Mouse (Mus musculus) midbrain, embryonic 10.5 days (tissue): ENCODE measurements around the gene Rph3al. TPM values are rescaled to one million over a fixed set of nuclear protein-coding genes. Genes with fewer than 3 reads are reported as not detected.

Source experiments
- DNase-seq: peaks from one replicate; pipeline ENCODE4 v3.0.0-alpha.2; 2017; ENCODE audit warnings: low spot score
- H3K27ac ChIP-seq: fragments of 300-500 bp; sonication (generic); replicated peaks from 2 replicates; pipeline ENCODE4 v1.5.1; 2016; ENCODE audit warnings: mild to moderate bottlenecking
- H3K27me3 ChIP-seq: fragments of 300-500 bp; sonication (generic); 2 replicates; pipeline ENCODE4 v1.6.1; 2016; ENCODE audit warnings: low read depth, mild to moderate bottlenecking; ENCODE audit not compliant: poor library complexity, severe bottlenecking
- H3K36me3 ChIP-seq: fragments of 300-500 bp; sonication (generic); 2 replicates; pipeline ENCODE4 v1.6.1; 2016; ENCODE audit warnings: mild to moderate bottlenecking, moderate library complexity
- H3K4me1 ChIP-seq: fragments of 300-500 bp; sonication (generic); 2 replicates; pipeline ENCODE4 v1.6.1; 2016
- H3K4me3 ChIP-seq: fragments of 300-500 bp; sonication (generic); 2 replicates; pipeline ENCODE4 v1.5.1; 2016; ENCODE audit warnings: mild to moderate bottlenecking, moderate library complexity
- H3K9me3 ChIP-seq: fragments of 300-500 bp; sonication (generic); replicated peaks from 2 replicates; pipeline ENCODE4 v1.6.1; 2016; ENCODE audit warnings: mild to moderate bottlenecking
- WGBS: fragments of 180-500 bp; shearing (Covaris S2); methylation state at CpG from one replicate; pipeline ENCODE4 v1.1.7; 2016; 5-methylcytosine and 5-hydroxymethylcytosine counted together
- polyA plus RNA-seq: library from polyadenylated mRNA; unstranded; fragments of >200 nt; fragmentation: Nextera tagmentation; extraction: Ambion mirVana; gene quantifications from 2 replicates; pipeline ENCODE4 v1.2.1, GENCODE M21; 2016

Gene Rph3al
- polyA plus RNA-seq, 1 experiment from 2014 or later = 1.1 TPM

DNA sequence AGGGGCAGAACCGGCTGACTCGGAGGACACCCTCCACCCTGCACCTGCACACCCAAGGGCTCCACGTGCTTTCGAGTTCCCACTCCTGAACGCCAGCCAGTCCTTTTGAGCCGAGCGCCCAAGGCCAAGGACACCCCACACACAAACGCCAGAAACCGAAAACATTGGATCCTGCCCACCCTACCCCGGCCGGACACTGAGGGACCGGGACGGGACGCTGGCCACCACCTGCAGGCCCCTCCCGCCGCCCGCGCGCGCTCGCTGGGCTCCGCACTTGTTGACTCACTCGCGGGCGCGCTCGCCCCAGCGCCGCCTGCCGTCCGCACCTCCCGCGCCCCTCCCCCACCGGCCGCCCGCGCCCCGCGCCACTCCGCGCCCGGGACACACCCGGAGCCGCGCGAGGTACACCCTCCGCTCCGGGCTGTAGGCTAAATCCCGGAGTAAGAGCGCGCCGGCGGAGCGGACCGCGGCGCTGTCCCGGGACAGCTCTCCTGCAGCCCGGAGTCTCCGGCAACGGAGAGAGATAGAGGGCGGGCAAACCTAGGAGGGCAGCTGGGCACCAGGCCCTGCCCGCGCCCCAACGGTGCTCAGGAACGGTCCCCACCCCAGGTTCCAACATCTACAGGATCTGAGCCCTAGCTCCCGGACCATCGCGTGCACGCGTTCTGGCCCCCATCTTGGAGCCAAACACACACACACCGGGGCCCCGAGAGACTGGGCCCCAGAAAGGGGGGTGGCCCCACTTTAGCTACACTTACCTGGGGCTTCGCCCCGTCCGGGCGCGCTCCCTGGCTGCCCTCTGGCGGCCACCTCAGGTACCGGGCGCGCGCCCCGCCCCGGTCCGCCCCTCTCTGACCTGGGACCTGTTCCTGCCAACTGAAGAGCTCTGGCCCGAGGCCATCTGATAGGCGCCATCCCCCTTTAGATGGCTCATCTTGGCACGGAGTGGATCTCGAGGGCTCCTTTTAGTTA lies 28.5 kb upstream of the Rph3al start:
- peak overlapping the region; percentile 84 for H3K27ac ChIP-seq
- peak; percentile 70 for DNase-seq
- H3K4me1 ChIP-seq = peaks cover 67% of the 10 kb centered on the region
- peak overlapping the region; percentile 76 for H3K4me3 ChIP-seq
- H3K36me3 ChIP-seq = no peaks in the 10 kb centered on the region
- peaks cover 77% of the 10 kb centered on the region for H3K27me3 ChIP-seq
- WGBS = under 1% methylated on average over 85 of the region's 90 CpGs
- H3K9me3 ChIP-seq = no peaks in the 10 kb centered on the region

DNA sequence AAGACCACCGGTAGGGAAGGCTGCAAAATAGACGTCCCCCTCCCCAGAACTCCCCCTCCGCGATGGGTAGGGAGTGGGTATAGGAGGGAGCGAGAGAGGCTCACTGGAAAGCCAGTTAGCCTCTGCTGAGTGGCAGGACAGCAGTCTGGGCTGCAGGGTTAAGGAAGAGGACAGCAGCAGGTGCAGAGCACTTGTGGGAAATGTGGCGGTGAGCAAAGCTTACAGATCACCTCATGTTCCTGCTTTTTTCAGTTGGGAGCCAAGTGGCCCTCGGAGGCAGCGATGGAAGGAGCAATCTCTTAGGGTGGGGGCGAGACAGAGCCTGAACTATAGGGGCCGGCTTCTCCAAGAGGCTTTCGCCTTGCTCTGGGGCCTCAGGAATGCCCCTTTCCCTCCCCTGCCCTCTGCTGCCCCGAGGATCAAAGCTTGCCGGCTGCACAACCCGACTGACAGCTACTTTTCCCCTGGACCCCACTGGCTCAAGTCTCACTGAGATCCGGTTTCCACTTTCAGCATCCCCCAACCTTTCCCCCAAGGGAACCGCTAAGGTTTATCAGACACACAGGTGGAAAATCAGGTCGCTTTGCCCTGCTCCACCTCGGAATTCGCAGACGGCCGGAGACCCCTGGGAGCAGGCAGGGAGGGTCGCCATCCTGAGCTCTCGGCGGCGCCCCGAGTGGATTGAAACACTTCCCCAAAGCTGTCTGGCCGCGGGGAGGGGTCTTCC lies 27.6 kb upstream of the Rph3al start:
- Histone ChIP-seq H3K27me3 (peaks cover 75% of the 10 kb centered on the region), H3K9me3 (no peaks in the 10 kb centered on the region), H3K4me3 (peak overlapping the region; percentile 76), H3K4me1 (peaks cover 68% of the 10 kb centered on the region), H3K36me3 (no peaks in the 10 kb centered on the region), H3K27ac (peak overlapping the region; percentile 84)
- 3% methylated on average over 28 of the region's 28 CpGs for WGBS
- DNase-seq = peak; percentile 63

DNA sequence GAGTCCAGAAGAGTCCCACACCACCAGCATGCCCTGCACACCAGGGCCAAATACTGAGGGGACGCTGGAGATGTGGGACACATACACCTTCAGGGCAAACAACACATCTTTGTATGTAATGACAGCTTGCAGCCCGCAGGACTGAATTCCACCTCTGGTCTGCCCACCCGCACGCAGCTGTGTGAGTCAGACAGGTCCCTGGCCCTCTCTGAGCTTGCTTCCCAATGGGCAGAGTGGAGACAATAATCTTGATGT lies 26.2 kb upstream of the Rph3al start:
- peaks cover 65% of the 10 kb centered on the region for H3K27me3 ChIP-seq
- DNase-seq = no peak
- 26% methylated on average over 4 of the region's 4 CpGs for WGBS

DNA sequence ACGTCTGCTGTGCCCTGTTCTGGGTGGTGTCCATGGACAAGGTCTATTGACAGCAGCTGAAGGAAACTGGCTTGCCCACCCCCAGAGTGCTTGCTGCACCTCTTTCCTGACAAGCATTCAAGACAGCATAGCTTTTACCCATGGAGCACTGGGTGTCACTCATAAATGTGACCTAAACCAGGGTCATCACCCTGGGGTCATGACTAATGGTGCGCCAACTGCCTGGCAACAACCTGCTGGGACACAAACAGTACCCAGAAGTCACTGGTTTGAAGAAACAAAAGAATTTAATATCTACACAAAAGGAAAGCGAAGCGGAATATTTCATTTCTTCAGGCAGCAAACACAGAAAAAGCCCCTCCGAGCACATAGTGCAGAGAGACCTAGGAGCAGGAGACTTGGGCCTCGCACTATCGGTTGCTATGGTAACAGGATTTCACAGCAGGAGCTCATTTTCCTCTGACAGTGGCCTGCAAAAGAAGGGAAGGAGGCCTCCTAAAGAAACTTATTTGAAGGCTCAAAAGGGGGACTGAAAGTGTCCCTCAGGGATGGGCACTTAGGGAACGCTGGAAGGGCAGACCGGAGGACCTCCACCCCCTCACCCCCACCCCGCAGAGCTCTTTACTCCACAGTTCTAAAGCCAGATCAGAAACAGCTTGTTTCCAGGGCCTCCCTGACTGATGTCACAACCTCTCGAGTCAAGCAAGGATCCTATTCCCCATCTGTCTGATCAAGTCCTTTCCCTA lies 25.7 kb upstream of the Rph3al start:
- Histone ChIP-seq H3K4me1 (peaks cover 66% of the 10 kb centered on the region), H3K27ac (peak overlapping the region; percentile 84), H3K36me3 (no peaks in the 10 kb centered on the region), H3K4me3 (peak overlapping the region; percentile 18), H3K9me3 (no peaks in the 10 kb centered on the region), H3K27me3 (peaks cover 60% of the 10 kb centered on the region)
- 17% methylated on average over 11 of the region's 11 CpGs for WGBS
- DNase-seq = peak; percentile 70

More for the DNA sequence above, 26.2 kb upstream of the Rph3al start:
- Histone ChIP-seq H3K9me3 (no peaks in the 10 kb centered on the region), H3K4me1 (peaks cover 68% of the 10 kb centered on the region), H3K27ac (peak overlapping the region; percentile 84), H3K36me3 (no peaks in the 10 kb centered on the region), H3K4me3 (peak overlapping the region; percentile 18; the same call in 1 of the 2 replicates)

DNA sequence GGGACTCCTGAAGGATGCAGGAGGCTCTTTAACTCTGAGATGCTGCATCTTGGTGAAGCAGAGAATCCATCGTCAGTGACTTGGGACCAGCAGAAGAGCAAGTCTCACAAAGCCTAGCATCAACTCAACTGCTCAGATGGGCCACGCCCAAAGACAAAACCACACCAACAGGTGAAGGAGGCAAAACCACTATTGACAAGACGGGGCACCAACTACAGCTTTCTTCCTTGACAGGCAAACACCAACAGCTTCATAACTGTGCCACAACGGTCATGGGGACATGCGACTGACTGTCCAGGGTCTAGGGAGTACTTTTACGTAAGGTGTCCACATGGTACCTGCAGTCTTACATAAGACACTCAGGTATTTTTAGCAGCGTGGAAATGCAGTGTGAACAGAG lies 23.6 kb upstream of the Rph3al start:
- Histone ChIP-seq H3K4me1 (peaks cover 52% of the 10 kb centered on the region), H3K9me3 (no peaks in the 10 kb centered on the region), H3K27ac (no peak overlapping the region), H3K36me3 (no peaks in the 10 kb centered on the region), H3K4me3 (no peak overlapping the region), H3K27me3 (peaks cover 43% of the 10 kb centered on the region)
- WGBS = 90% methylated on average over 7 of the region's 7 CpGs
- DNase-seq = no peak

DNA sequence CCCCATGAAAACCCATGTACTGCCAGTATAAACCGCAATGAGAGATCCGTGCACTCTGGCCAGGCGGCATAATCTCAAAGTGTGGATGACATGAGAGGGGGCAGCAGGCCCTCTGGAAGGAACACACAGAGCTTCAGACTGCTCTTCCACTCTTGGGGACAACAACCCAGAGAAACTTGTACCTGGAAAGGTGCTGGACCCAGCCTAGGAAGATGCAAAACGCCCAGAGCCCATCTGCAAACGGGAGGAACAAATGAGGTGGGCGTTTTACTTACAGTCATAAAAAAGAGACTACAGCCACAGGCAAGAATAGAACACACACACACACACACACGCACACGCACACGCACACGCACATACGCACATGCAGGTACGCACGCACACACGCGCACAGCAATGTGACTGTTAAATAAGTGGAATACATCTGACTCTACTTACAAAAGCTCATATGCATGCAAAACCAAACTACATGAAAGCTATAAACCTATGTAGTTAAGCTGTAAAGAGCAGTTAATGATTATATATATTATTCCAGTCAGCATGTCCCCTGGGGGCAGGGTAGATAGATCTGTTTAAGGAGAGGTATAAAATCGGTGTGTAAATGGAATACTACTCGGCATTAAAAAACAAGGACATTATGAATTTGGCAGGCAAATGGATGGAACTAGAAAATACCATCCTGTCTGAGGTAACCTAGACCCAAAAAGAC lies 19.0 kb upstream of the Rph3al start:
- Histone ChIP-seq H3K27me3 (peaks cover 12% of the 10 kb centered on the region), H3K4me3 (no peak overlapping the region), H3K36me3 (no peaks in the 10 kb centered on the region), H3K27ac (no peak overlapping the region), H3K9me3 (no peaks in the 10 kb centered on the region), H3K4me1 (peaks cover 7% of the 10 kb centered on the region)
- 91% methylated on average over 17 of the region's 17 CpGs for WGBS
- no peak for DNase-seq

DNA sequence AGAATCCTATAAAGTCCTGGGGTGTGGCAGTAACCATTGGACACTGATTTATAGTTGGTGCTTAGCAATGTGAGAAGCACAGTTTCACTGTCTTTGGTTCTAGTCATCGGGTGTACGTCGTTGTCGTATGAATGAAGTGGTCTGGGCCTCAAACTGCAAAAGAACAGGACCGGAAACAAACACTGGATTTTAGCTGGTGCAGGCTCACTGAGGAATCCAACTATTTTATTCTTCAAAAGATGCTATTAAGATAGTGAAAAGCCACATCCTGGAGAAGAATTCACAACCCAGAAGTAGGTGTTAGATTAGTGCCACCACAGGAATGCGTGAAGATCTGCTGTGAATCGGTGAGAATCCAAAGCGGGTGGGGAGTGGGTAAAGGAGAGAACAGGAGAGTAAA lies 18.4 kb upstream of the Rph3al start:
- no peak for DNase-seq
- Histone ChIP-seq H3K9me3 (no peaks in the 10 kb centered on the region), H3K27ac (no peak overlapping the region), H3K36me3 (no peaks in the 10 kb centered on the region), H3K4me3 (no peak overlapping the region), H3K27me3 (peaks cover 6% of the 10 kb centered on the region), H3K4me1 (peaks cover under 1% of the 10 kb centered on the region; the same call in 1 of the 2 replicates)
- WGBS = 83% methylated on average over 8 of the region's 8 CpGs

DNA sequence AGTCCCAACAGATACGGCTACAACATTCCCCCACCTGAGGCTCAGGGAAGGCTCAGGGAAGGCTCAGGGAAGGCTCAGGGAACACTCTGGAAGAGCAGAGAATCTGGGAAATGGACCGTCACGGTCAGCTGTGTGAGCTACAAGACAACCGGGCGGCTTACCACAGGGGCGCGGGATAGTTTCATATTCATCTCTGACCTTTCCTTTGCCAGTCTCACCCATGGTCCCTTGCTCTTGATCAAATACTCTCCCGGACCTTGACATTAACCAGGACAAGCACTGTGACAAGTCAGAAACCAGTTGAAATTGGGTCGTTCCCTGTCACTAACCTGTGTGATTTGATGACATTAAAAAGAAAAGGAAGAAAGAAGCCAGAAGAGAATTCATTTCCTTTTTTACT lies 16.7 kb upstream of the Rph3al start:
- Histone ChIP-seq H3K4me3 (no peak overlapping the region), H3K27me3 (peaks cover 4% of the 10 kb centered on the region; the same call in 1 of the 2 replicates), H3K9me3 (no peaks in the 10 kb centered on the region), H3K36me3 (no peaks in the 10 kb centered on the region), H3K4me1 (no peaks in the 10 kb centered on the region), H3K27ac (no peak overlapping the region)
- DNase-seq = no peak
- WGBS = 94% methylated on average over 9 of the region's 9 CpGs

DNA sequence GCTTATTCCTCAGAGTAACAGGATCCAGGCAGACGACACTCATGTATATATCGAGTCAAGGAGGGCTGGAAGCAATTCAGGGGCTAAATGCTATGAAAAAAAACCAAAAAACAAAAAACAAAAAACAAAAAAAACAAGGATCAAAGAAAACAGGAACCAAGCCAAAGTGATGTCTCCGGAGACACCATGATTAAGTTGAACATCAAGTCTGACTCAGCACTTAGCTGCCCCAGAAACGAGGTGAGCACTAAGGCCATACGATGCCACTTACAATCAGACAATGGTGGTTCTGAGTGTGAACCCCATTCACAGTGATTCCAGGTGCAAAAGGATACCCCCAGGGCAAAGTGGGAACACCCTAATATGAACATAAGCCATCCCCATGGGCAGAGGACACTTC lies 13.7 kb upstream of the Rph3al start:
- Histone ChIP-seq H3K4me3 (no peak overlapping the region), H3K27ac (no peak overlapping the region), H3K36me3 (no peaks in the 10 kb centered on the region), H3K4me1 (peaks cover 9% of the 10 kb centered on the region), H3K9me3 (no peaks in the 10 kb centered on the region), H3K27me3 (0 out of 2 replicates have a peak, but pooled peaks cover 4% of the 10 kb centered on the region)
- 85% methylated on average over 5 of the region's 5 CpGs for WGBS
- no peak for DNase-seq

DNA sequence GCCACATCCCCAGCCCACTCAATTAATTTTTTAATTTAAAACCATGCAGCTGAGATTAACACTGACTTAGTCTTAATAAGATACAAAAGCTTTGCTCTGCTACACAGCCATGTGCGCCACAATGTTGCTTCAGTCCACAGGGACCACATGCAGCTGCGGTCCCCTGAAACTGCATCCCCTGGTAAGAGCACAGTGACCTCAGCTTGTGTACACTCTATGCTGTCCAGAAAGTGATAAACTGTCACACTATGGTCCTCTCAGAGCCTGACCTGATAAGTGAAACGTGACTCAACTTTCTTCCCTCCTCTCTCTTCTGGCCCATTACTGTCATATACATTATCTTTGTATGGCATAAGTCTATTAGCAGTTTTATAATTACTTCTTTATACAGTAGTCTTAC lies 12.2 kb upstream of the Rph3al start:
- Histone ChIP-seq H3K27me3 (0 out of 2 replicates have a peak, but pooled peaks cover 4% of the 10 kb centered on the region), H3K9me3 (no peaks in the 10 kb centered on the region), H3K36me3 (no peaks in the 10 kb centered on the region), H3K4me1 (peaks cover 23% of the 10 kb centered on the region), H3K27ac (no peak overlapping the region), H3K4me3 (no peak overlapping the region)
- no peak for DNase-seq
- WGBS = 87% methylated on average over 3 of the region's 3 CpGs

DNA sequence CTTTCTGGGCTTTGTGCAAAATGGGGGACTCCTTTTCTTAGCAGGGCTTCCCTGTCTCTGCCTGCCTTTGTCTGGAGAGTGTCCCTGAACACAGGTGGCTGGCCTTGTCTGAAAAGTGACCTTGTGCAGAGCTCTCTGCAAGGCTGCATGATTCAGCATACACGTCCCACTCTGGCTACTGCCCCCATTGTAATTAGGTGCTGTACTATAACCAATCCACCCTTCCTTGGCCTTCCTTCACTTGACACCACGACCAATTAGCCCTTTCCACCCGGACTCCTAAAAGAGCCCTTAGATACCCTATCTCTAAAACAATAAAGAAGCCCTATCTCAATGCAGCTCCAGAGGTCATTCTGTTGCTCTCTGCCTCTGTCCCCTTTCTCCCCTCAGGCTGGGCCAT lies 10.6 kb upstream of the Rph3al start:
- H3K9me3 ChIP-seq = no peaks in the 10 kb centered on the region
- DNase-seq = no peak
- 0 out of 2 replicates have a peak, but pooled peaks cover 4% of the 10 kb centered on the region for H3K27me3 ChIP-seq
- WGBS = 71% methylated on average over 3 of the region's 3 CpGs
- H3K4me3 ChIP-seq = no peak overlapping the region
- no peak overlapping the region for H3K27ac ChIP-seq
- H3K36me3 ChIP-seq = no peaks in the 10 kb centered on the region
- peaks cover 25% of the 10 kb centered on the region for H3K4me1 ChIP-seq

DNA sequence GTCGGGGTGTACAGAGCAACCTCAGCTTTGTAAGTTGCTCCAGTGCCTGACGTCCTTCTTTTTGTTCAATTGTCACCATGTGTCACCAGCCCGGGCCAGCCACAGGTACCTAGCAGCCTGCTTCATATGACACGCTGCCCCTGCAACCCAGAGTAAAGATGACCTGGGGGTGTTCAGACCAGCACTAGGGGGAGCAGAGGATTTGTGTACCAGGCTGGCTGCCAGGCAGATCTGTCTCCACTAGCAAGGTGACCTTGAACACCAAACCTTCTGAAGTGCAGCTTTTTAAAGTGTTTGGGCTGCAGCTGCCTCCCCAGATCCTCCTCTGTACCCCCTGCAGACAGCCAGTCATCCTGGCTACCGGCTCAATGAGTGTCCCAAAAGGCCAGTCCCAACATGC lies 9.0 kb upstream of the Rph3al start:
- 0 out of 2 replicates have a peak, but pooled peaks cover 4% of the 10 kb centered on the region for H3K27me3 ChIP-seq
- 44% methylated on average over 5 of the region's 5 CpGs for WGBS
- H3K27ac ChIP-seq = no peak overlapping the region
- DNase-seq = no peak
- 0 out of 2 replicates have a peak, but pooled peaks cover 6% of the 10 kb centered on the region for H3K9me3 ChIP-seq
- no peak overlapping the region for H3K4me3 ChIP-seq
- peaks cover 25% of the 10 kb centered on the region for H3K4me1 ChIP-seq
- H3K36me3 ChIP-seq = no peaks in the 10 kb centered on the region
